Mouse (Mus musculus) A20 (cell line): Measurements from ENCODE around the gene Zeb2.

Experiments used
- DNase-seq: peaks from one replicate; pipeline ENCODE4 v3.0.0-alpha.2; 2011; ENCODE audit warnings: low read depth, low spot score

The Zeb2 gene

DNA sequence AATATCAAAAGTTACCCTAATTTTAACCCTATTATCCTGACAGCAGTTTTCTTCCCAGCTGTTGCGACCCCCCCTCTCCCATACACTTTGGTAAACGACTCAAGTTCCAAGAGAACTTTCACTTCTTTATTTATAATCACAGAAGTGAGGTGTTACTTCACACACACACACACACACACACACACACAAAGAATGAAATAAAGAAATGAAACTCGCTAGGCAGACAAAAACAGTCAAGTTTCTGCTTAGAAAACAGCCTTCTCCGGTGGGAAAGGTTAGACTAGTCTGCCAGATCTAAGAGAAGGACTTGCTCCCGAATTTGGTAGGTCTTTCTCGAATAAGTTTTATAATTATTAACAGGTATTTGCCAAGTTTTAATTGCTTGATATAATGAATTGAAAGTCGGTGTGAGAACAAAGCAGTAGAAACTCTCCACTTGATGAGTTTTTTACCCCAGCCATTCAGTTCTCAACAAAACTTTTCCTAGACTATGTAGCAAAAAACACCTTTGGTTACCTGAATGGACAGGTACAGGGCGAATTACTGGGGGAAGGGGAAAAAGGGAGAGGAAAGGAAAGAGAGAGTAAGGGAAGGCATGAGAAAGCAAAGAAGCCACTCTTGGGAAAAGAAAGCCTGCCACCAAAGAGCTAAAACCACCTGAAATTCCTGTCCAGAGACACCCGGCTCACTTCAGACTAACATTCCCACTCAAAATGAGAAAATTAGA, 5.0 kb downstream of the Zeb2 start:
- DNase-seq: peak; percentile 73

DNA sequence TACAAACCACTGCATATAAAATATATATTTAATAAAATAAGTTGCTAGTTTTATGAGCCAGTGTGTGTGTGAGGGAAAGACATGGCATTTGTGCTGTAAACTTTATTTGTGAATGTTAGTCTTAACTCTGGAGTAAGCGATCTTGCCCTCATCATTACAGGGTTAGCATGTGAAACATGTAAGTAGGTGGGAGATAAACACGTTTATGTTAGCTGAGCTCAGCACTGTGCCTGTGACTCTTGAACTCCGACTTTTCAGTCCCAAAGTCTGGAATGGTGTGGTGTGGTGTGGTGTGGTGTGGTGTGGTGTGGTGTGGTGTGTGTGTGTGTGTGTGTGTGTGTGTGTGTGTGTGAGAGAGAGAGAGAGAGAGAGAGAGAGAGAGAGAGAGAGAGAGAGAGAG, 5.6 kb downstream of the Zeb2 start:
- DNase-seq: peak; percentile 66

DNA sequence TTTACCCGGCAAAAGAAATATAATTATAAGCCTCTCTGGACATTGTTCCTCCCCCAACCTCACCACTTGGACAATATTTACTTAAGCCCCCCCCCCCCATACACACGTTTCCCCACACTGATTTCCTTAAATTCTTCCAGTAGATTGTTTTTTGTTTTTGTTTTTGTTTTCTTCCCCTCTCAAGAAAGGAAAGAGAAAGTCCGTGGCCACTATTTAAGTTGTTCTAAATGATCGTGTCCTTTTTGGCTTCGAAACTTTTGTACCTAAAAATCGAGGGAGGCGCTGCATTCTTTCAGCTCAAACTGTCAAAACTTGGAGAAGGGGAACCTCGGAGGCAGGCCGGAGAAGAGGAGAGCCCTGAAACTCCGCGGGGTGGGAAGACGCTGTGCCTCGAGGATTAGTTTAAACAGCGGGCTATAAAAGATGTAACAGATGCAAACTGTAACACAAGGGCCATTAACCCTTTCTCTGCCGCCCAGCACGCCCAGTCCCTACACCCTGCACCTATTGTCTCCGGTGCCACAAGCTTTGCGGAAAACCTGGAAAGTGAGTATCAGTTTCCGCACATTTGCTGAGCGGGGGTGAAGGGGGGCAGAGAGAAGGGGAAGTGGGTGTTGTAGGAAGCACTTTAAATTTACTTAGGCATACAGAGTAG, 6.3 kb downstream of the Zeb2 start:
- DNase-seq: peak; percentile 74

DNA sequence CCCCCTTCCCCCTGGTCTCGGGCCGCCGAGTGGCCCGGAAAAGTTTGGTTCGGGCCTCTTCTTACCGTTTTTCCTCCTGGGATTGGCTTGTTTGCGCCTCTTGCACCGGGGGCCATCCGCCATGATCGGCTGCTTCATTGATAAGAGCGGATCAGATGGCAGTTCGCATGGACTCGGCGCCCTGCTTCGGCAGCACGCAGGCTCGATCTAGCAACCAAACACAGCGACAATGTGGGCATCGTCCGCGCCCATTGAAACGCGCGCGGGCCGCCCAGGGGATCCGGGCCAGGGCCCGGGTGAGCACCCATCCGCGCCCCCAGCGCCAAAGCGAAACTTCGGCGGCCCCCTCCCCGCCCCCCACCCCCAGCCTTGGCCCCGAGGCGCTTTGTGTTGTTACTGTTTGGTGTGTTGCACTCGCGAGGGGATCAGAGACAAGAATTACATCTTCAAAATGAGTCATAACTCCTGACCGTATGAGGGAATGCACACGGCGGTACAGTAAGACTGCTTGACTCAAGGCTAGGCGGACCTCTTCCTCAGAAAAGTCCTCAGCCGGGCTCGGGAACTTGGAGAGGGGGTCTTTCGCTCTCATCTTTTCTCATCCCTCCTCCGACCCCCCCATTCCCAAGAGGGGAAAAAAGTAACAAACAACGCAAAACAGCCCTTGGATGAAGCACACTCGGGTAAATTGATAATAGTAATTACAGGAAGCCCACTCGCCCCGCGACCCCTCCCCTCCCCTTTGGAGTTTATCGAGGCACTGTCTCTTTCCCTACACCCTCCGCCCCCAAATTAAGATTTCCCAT, 7.0 kb downstream of the Zeb2 start:
- DNase-seq: peak; percentile 82

DNA sequence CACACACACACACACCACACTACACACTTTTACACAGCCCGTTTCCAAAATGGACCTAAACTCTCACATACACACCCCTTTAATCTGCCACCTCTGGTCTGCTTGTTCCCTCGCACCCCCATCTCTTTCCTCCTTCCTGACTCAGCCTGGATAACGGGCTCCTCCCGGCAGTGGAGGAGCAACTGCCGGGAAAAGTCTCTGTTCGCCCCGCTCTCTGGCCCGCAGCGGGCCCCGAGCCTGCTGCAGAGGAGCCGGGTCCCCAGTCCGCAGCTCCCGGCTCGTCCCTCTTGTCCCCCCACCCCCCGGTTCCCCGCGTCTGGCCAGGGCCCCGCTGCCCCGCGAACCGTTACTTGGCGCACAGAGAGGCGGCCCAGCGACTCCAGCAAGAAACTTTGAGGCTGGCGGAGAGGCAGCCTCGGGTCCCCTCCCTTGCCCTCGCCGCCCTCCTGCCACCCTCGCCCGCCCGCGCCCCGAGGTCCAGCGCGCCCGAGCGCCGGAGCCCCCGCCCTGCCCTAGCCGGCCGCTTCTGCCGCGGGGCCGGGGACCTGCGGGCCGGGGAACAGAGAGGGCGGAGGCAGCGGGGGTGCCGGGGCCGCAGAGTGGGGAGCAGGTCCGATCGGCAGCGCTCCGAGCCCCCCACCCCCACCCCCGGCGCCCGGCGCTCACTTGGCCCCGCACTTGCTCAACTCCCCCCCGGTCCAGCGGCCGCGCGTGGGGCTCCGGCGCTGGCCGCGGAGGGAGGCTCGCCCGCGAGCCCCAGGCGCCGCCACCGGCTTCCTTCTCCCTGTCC, 7.8 kb downstream of the Zeb2 start:
- peak; percentile 61 for DNase-seq

DNA sequence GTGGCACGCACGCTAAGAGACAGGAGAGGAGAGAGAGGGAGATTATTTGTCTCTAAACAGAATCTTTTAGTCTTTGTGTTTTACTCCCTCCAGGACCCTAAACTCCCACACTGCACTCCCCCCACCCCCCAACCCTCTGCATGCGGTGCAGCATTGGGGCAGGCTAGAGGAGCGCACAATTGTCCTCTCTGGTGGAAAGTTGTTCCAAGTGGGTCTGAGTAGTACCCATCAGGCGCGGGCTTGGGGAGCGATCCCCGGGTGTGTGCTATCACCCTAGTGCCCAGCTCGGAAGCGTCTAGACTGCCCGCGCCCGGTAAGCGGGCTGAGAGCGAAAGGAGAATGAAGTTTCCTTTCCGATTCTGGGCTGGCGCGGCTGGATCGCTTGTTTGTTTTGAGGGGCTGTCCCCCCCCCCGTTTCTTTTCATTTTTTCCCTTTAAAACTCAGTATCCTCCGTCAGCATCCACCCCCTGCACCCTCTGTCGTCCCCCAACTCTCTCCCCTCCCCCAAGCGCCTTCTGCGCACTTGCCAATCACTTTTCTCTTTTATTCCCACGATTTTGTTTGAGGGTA, 8.6 kb downstream of the Zeb2 start:
- DNase-seq: peak; percentile 45

DNA sequence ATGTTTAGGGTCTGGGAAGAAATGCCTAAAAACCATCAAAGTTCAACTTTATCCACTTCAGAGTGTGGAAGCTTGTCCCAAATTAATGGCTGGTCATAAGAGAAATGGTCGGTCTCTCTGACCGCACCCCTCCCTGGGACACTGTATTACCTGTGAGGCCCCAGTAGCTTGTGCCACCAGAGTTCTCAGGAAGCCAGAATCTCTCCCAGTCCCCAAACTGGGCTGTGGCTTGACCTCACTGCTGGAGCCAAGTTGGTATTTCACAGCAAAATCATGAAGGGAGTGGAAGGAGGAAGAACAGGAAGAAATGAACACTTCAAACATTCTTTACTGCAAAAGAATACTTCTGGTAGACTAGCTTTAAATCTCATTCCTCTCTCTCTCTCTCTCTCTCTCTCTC, 9.6 kb downstream of the Zeb2 start:
- DNase-seq: no peak

DNA sequence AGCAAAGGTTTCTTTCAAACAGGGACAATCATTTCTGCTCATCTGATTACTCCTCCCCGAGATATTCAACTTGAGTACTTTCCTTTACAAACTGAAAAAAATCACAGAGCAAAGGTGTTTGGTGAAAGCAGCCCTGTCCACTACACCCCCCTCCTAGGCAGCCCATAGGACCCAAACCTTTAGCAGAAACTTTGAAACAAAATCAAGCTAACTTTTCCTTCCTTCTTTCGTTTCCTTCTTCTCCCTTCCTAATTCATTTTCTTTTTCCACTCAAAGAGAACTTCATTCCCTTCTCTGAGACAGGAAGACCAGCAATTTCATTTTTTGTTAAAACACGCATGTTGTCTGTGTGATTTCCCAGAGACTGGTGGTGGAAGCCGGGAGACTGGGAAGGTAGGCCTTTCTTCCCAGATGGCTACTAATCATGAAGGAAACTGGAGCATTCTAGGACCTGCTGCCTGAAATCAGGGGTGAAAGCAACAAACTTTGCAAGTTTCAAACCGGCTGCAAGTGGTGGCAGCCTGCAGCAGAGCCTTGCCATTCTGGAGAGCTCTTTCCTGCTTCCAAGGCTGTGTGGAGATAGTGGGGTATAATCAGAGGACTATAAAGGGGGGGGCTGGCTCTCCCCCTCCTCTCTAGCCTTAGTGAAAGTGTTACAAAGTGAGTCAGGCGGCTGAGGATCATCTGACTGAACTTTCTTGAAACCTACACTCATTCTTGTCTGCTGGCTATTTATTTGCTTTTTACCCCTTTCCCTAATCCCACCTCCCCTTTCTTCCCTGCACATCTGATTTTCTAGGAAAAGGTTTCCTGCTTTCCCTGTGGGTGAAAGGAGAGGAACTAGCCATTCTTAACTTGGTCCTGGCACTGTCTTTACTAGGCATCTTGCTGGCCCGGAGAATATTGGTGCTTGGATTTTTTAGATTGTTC, 11.0 kb downstream of the Zeb2 start:
- DNase-seq: no peak

DNA sequence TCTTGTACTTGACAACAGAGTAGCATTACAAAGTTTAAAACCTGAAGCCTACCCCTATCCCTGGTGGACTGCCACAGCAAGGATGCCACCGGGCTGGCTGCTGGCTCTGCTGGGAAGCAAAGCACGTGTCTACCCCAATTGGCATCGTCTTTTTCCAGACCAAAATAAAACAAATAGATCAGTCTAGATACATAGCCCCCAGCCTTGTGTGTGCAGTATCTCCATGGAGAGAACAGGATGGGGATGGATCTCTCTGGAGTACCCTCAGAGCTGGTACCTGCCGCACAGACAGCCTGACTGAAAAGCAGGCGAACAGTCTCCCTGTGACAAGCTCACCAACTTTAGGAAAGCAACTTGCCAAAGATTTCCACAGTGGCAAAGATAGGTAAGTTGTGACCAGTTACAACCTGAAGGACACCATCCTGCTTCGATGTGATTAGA, 11.9 kb downstream of the Zeb2 start:
- no peak for DNase-seq

DNA sequence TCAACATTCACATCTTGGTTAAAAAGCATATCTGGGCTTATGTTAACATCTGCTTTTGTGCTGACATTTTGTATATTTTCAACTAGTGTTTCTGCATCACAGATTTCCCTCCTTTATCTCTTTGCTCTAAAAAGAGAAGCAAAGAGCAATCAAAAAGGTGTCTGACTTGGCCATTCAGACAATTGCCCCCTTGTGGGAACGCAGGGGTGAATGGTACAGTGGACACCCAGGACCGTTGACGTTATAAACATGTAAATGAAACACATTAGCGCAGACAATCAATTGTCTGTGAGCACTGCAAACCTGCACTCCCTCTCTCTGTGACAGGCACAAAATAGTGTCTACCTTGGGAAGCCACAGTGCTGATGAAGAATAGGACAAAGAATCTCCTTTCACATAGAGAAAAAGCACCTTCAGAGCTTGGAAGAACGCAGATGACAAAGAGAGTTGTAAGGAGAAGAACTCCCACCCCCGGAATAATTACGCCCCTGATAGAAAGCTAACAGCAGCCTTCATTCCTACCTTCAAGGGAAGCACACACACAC, 12.6 kb downstream of the Zeb2 start:
- no peak for DNase-seq

DNA sequence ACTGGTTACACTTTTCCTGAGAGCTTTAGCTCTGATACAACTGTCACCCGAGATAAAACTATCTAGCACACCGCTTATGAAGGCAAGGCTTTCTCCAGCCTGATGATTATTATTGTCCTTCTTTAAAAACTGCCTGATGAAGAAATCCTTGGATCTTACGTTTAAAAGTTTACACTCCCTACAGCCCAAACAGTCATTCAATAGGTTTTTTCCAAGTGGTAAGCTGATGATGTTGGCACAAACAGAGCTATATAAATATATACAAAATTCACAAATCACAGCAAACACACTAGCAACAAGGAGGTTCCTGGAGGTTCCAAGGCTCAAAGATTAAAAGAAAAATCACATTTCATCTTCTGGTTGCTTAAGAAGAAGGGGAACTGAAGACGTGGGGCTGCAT, 13.1 kb downstream of the Zeb2 start:
- no peak for DNase-seq

DNA sequence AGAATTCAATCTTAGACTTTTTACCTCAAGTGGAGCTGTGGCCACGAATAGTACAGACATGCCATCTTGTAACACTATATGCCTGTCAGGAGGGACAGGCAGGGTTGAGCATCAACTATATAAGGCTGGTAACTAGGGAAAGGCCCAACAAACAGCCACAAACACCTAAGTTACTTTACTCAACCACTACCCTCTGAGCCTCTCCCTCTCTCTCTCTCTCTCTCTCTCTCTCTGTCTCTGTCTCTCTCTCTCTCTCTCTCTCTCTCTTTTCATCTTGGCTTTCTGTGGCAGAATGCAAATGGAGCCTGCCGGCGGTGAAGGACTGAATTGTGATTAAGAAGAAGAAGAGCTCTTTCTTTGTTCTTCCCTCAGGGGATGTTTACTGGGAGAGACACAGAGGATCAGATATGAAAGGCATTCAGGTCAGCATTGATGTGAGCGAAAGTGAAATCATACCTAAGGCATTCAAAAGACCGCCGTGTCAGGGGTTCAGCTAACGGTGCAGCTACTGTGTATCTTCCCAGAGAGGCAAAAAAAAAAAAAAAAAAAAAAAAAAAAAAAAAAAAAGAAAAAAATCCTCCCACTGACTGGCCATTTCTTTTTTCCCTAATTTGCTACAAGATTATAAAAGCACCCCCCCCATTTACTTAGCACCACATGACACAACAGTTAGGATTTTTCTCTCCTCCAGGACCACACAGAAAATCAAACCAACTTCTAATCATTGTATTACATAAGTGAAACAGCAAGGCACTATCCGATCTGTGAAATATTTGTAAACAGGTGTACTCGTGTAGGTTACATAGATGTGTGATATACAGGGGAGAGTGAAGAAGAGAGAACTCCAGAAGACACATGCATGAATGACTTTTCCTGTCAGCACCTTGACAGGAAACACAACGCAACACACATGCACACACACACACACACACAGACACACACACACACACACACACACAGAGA, 13.9 kb downstream of the Zeb2 start:
- no peak for DNase-seq

DNA sequence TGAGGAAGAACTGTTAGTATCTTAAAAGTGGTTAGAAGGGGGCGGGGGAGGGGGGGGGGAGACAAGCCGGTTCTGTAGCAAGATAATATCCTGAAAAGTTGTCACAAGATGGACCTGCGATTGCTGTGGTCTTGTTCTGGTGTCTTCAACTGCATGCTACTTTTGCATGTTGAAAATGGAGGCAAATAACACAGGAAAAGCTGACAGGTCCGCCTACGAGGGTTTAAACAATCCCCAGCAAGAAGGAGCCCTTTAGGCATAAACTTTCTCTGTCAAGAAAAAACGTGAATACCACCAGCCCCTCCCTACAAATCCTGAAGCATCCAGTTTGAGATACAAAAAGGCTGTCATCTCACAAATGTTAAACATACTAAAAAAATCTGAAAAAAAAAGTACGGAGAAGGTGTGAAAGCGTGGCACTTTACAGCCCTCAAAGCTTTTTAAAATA, 15.0 kb downstream of the Zeb2 start:
- no peak for DNase-seq

DNA sequence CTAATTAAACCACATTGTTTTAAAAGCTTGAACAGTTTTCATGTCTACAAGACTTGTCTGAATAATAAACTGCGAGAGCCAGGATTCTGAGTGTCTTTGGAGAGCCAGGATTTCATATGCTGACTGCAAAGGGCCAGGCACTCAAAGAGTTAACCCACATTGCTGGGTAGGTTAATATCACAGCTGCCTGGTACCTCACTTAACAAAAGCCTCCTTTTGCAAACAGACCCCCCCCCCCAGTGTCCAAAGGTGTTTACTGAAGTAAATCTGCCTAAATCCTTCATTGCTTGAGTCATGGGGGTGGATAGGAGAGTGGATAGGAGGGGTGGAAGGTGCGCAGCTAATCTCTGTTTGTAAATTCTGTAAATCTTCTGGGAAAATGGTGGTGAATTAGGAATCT, 15.6 kb downstream of the Zeb2 start:
- DNase-seq: no peak

DNA sequence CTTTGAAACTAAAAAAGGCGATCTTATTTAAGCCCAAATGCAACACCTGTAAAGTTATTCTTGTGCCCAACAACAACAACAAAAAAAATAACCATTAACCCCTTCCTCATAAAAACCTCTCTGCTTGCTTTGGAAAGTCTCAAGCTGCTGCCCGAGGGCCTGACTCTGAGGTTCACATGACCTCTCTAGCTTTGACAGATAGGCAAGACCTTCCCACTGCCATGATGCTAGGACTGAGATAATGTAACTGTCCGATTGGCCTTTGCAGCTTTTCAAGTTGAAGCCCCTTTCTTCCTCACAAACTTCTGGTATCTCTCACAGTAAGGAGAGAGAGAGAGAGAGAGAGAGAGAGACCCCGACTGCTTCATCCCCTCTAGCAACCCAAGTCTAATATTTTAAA, 16.2 kb downstream of the Zeb2 start:
- no peak for DNase-seq

DNA sequence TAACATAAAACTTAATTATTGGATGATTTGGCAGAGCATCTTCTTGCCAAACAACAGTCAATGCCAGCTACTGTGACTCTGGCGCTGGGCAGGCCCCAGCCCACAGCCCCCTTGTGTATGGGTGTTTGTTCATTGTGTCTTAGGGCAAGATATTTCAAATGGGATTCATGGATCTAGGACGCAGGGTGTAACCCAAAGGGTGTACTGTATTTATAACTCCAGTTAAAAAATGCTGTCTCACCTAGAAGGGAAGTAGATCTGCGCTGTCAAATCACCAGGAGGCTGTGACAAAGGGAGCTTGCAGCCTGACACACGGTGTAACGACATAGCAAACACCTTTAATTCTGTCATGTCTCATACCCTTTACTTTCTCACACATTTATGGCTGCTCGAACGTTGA, 16.6 kb downstream of the Zeb2 start:
- no peak for DNase-seq

DNA sequence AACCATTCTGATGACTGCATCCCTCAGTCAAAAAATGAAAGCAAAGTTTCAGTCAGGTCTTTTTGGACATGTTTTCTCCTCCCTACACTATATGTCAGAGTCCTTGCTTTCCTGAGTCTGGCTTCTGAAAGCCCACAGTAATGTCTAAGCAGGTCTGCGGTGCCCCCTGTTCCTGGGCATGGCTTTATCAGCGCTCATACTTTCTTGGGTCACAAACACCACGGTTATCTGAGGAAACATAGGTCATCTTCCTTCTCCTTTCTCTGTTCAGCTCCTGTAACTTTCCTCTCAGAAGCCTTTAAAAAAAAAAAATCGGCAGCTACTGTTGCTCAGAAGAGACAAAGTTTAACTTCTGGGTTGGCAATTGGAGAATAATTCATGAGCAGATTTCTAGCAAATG, 17.2 kb downstream of the Zeb2 start:
- no peak for DNase-seq

DNA sequence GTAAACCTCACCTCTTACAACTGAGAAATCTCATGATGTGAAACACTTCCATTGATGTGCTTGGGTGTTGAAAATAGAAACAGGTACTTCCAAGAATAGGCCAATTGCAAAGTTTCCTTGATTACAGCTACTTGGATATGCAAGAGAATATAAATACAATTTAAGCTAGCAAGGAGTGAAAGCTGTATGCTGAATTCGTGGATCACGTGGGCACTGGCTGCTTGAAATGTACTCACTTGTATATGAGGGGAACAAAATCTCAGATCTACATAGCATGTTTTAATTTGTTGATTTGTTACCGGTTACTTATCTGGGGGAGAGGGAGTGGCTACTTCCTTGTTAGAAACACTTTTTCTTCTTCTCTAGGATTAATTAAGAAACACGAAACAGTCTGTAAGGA, 18.1 kb downstream of the Zeb2 start:
- DNase-seq: no peak

DNA sequence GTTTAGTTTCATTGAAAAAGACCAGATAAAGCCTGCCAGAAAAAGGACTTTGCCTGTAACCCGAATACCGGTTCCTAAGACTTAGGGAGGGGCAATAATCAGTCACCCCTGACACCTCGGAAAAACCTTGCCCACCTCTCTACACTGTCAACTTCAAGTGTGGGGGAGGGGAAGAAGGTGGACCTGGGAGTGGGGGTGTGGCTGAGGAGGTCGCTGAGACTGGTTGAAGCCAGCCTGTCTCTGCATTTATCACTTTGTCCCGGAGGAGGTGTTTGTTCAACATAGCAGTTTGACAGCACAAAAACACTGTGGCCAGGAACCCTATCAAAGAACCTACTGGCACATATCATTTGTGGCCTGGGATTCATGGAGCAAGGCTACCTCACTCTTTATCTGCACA, 19.2 kb downstream of the Zeb2 start:
- no peak for DNase-seq
